Mouse (Mus musculus) MEL (cell line): ENCODE data around the gene Ptprh. TPM values are rescaled to one million over a fixed set of nuclear protein-coding genes. Genes with fewer than 3 reads are reported as not detected.

Experiments
- DNase-seq: peaks from one replicate; pipeline ENCODE4 v3.0.0; 2011; ENCODE audit warnings: low read depth, low spot score
- H3K27ac ChIP-seq: 2 replicates; pipeline ENCODE4 v1.5.1; 2012; ENCODE audit warnings: low read depth, mild to moderate bottlenecking, control low read depth, low read length, moderate library complexity; ENCODE audit not compliant: control insufficient read depth
- H3K27me3 ChIP-seq, 2 experiments: fragments of 150-350 bp in 1 of 2; sonication (generic) in 1 of 2; 2 replicates each; pipeline ENCODE4 v1.6.1; 2012; ENCODE audit warnings: low read length in 2 of 2, mild to moderate bottlenecking in 2 of 2, improper control_type of control experiment in 1 of 2, moderate library complexity in 1 of 2; ENCODE audit not compliant: insufficient read depth in 2 of 2, control insufficient read depth in 1 of 2
- H3K36me3 ChIP-seq, 2 experiments: 2 replicates each; pipeline ENCODE4 v1.6.1; 2012 to 2014; ENCODE audit warnings: low read length in 2 of 2, improper control_type of control experiment in 1 of 2, inconsistent platforms in 1 of 2, mild to moderate bottlenecking in 1 of 2; ENCODE audit not compliant: insufficient read depth in 2 of 2, control insufficient read depth in 1 of 2
- H3K4me1 ChIP-seq, 2 experiments: fragments of 150-350 bp in 1 of 2; sonication (generic) in 1 of 2; 2 replicates each; pipeline ENCODE4 v1.6.1; 2012; ENCODE audit warnings: low read length in 2 of 2, improper control_type of control experiment in 1 of 2, mild to moderate bottlenecking in 1 of 2; ENCODE audit not compliant: insufficient read depth in 2 of 2, control insufficient read depth in 1 of 2
- H3K4me3 ChIP-seq, 2 experiments: fragments of 150-350 bp in 1 of 2; sonication (generic) in 1 of 2; 2 replicates each; pipeline ENCODE4 v1.5.1; 2012; ENCODE audit warnings: low read depth in 2 of 2, low read length in 2 of 2, mild to moderate bottlenecking in 2 of 2, moderate library complexity in 2 of 2, control low read depth in 1 of 2, improper control_type of control experiment in 1 of 2; ENCODE audit not compliant: control insufficient read depth in 1 of 2, insufficient read depth in 1 of 2
- H3K79me2 ChIP-seq: 2 replicates; pipeline ENCODE4 v1.6.1; 2012; ENCODE audit warnings: mild to moderate bottlenecking, low read length, moderate library complexity; ENCODE audit not compliant: control insufficient read depth, poor library complexity, insufficient read depth
- H3K9ac ChIP-seq: 2 replicates; pipeline ENCODE4 v1.6.1; 2012; ENCODE audit warnings: low read depth, mild to moderate bottlenecking, control low read depth, low read length, moderate library complexity; ENCODE audit not compliant: control insufficient read depth, poor library complexity, severe bottlenecking
- H3K9me3 ChIP-seq: fragments of 150-350 bp; sonication (generic); replicated peaks from 2 replicates; pipeline ENCODE4 v1.6.1; 2012; ENCODE audit warnings: mild to moderate bottlenecking, low read length, improper control_type of control experiment, moderate library complexity; ENCODE audit not compliant: insufficient read depth
- BHLHE40 ChIP-seq: IDR thresholded peaks from 2 replicates; pipeline ENCODE4 v1.6.1; 2012; ENCODE audit warnings: low read depth, mild to moderate bottlenecking, inconsistent platforms, low read length, improper control_type of control experiment, borderline replicate concordance
- CHD2 ChIP-seq: IDR thresholded peaks from 2 replicates; pipeline ENCODE4 v1.6.1; 2011; ENCODE audit warnings: low read length, improper control_type of control experiment
- CTCF ChIP-seq, 3 experiments: IDR thresholded peaks in 2 of 3; conservative IDR thresholded peaks in 1 of 3; 2 replicates each; pipeline ENCODE4 v1.5.1; 2011 to 2012; ENCODE audit warnings: low read length in 3 of 3, low read depth in 2 of 3, mild to moderate bottlenecking in 2 of 3, improper control_type of control experiment in 1 of 3, inconsistent platforms in 1 of 3, mixed read lengths in 1 of 3, moderate library complexity in 1 of 3; ENCODE audit not compliant: control insufficient read depth in 1 of 3, insufficient read depth in 1 of 3, poor library complexity in 1 of 3, severe bottlenecking in 1 of 3
- E2F4 ChIP-seq: IDR thresholded peaks from 2 replicates; pipeline ENCODE4 v1.6.1; 2011; ENCODE audit warnings: low read depth, low read length, improper control_type of control experiment, borderline replicate concordance
- ELF1 ChIP-seq: IDR thresholded peaks from 2 replicates; pipeline ENCODE4 v1.6.1; 2014; ENCODE audit warnings: low read depth, mild to moderate bottlenecking, inconsistent platforms, low read length, improper control_type of control experiment, moderate library complexity
- EP300 ChIP-seq, 2 experiments: IDR thresholded peaks; 2 replicates each; pipeline ENCODE4 v1.6.1; 2011; ENCODE audit warnings: improper control_type of control experiment in 2 of 2, low read length in 2 of 2, low read depth in 1 of 2, mild to moderate bottlenecking in 1 of 2
- ETS1 ChIP-seq: IDR thresholded peaks from 2 replicates; pipeline ENCODE4 v1.6.1; 2012; ENCODE audit warnings: low read depth, mild to moderate bottlenecking, inconsistent platforms, low read length, improper control_type of control experiment, moderate library complexity
- JUND ChIP-seq: IDR thresholded peaks from 2 replicates; pipeline ENCODE4 v1.6.1; 2011; ENCODE audit warnings: low read depth, mild to moderate bottlenecking, improper control_type of control experiment, low read length
- MAX ChIP-seq: IDR thresholded peaks from 2 replicates; pipeline ENCODE4 v1.6.1; 2011; ENCODE audit warnings: low read length, improper control_type of control experiment
- MAZ ChIP-seq: IDR thresholded peaks from 2 replicates; pipeline ENCODE4 v1.6.1; 2012; ENCODE audit warnings: low read depth, mild to moderate bottlenecking, inconsistent platforms, low read length, improper control_type of control experiment
- MEF2A ChIP-seq: IDR thresholded peaks from 2 replicates; pipeline ENCODE4 v1.6.1; 2014; ENCODE audit warnings: low read depth, mild to moderate bottlenecking, inconsistent platforms, low read length, improper control_type of control experiment; ENCODE audit not compliant: poor library complexity, insufficient replicate concordance, severe bottlenecking; ENCODE audit errors: extremely low read depth
- MXI1 ChIP-seq: IDR thresholded peaks from 2 replicates; pipeline ENCODE4 v1.6.1; 2011; ENCODE audit warnings: mild to moderate bottlenecking, low read depth, low read length, improper control_type of control experiment
- MYB ChIP-seq: IDR thresholded peaks from 2 replicates; pipeline ENCODE4 v1.6.1; 2011; ENCODE audit warnings: mild to moderate bottlenecking, low read depth, low read length, improper control_type of control experiment
- MYC ChIP-seq: IDR thresholded peaks from 2 replicates; pipeline ENCODE4 v1.6.1; 2011; ENCODE audit warnings: low read depth, mild to moderate bottlenecking, low read length, improper control_type of control experiment, moderate library complexity
- NRF1 ChIP-seq: IDR thresholded peaks from 2 replicates; pipeline ENCODE4 v1.6.1; 2014; ENCODE audit warnings: low read depth, mild to moderate bottlenecking, inconsistent platforms, low read length, improper control_type of control experiment, moderate library complexity; ENCODE audit not compliant: poor library complexity, insufficient read depth, severe bottlenecking
- POLR2A ChIP-seq, 2 experiments: IDR thresholded peaks; 2 replicates each; pipeline ENCODE4 v1.6.1; 2011 to 2012; ENCODE audit warnings: low read length in 2 of 2, mild to moderate bottlenecking in 2 of 2, control low read depth in 1 of 2, improper control_type of control experiment in 1 of 2, low read depth in 1 of 2, moderate library complexity in 1 of 2; ENCODE audit not compliant: control insufficient read depth in 1 of 2, insufficient read depth in 1 of 2, poor library complexity in 1 of 2
- POLR2AphosphoS5 ChIP-seq: IDR thresholded peaks from 2 replicates; pipeline ENCODE4 v1.6.1; 2012; ENCODE audit warnings: low read depth, borderline replicate concordance, mild to moderate bottlenecking, inconsistent platforms, low read length, moderate library complexity, mixed read lengths
- RAD21 ChIP-seq: IDR thresholded peaks from 2 replicates; pipeline ENCODE4 v1.6.1; 2011; ENCODE audit warnings: mild to moderate bottlenecking, low read depth, low read length, improper control_type of control experiment
- RCOR1 ChIP-seq: IDR thresholded peaks from 2 replicates; pipeline ENCODE4 v1.6.1; 2012; ENCODE audit warnings: low read depth, mild to moderate bottlenecking, inconsistent platforms, low read length, improper control_type of control experiment
- SIN3A ChIP-seq: IDR thresholded peaks from 2 replicates; pipeline ENCODE4 v1.6.1; 2012; ENCODE audit warnings: low read length, improper control_type of control experiment, inconsistent platforms
- TBP ChIP-seq: IDR thresholded peaks from 2 replicates; pipeline ENCODE4 v1.8.0; 2011; ENCODE audit warnings: low read depth, low read length, improper control_type of control experiment
- TCF12 ChIP-seq: IDR thresholded peaks from 2 replicates; pipeline ENCODE4 v1.6.1; 2014; ENCODE audit warnings: low read depth, mild to moderate bottlenecking, inconsistent platforms, low read length, improper control_type of control experiment, moderate library complexity
- UBTF ChIP-seq: IDR thresholded peaks from 2 replicates; pipeline ENCODE4 v1.6.1; 2012; ENCODE audit warnings: low read depth, mild to moderate bottlenecking, inconsistent platforms, low read length, improper control_type of control experiment, moderate library complexity, borderline replicate concordance; ENCODE audit not compliant: insufficient read depth
- USF1 ChIP-seq: IDR thresholded peaks from 2 replicates; pipeline ENCODE4 v1.6.1; 2014; ENCODE audit warnings: low read depth, mild to moderate bottlenecking, inconsistent platforms, low read length, improper control_type of control experiment, moderate library complexity
- USF2 ChIP-seq, 2 experiments: IDR thresholded peaks; 2 replicates each; pipeline ENCODE4 v1.6.1; 2011 to 2012; ENCODE audit warnings: improper control_type of control experiment in 2 of 2, low read length in 2 of 2, borderline replicate concordance in 1 of 2, inconsistent platforms in 1 of 2, low read depth in 1 of 2, mild to moderate bottlenecking in 1 of 2; ENCODE audit not compliant: insufficient read depth in 1 of 2
- ZKSCAN1 ChIP-seq: IDR thresholded peaks from 2 replicates; pipeline ENCODE4 v1.6.1; 2012; ENCODE audit warnings: low read depth, mild to moderate bottlenecking, inconsistent platforms, low read length, improper control_type of control experiment, moderate library complexity
- ZMIZ1 ChIP-seq: IDR thresholded peaks from 2 replicates; pipeline ENCODE4 v1.6.1; 2012; ENCODE audit warnings: low read depth, mild to moderate bottlenecking, inconsistent platforms, low read length, improper control_type of control experiment, moderate library complexity
- ZNF384 ChIP-seq: IDR thresholded peaks from 2 replicates; pipeline ENCODE4 v1.6.1; 2012; ENCODE audit warnings: low read depth, mild to moderate bottlenecking, inconsistent platforms, low read length, improper control_type of control experiment
- polyA plus RNA-seq, 2 experiments: library from polyadenylated mRNA; stranded (reverse) in 1 of 2; unstranded in 1 of 2; fragments of >175 nt in 1 of 2; fragments of >200 nt in 1 of 2; gene quantifications; 2 replicates each; pipeline versions ENCODE4 v1.2.1 to v1.2.4; 2012; ENCODE audit warnings: low replicate concordance in 2 of 2, low read depth in 1 of 2; ENCODE audit not compliant: insufficient read length in 2 of 2, insufficient read depth in 1 of 2, missing spikeins in 1 of 2
- total RNA-seq: library from RNA; depleted of rRNA; stranded (reverse); fragments of 300-350 nt; gene quantifications from 2 replicates; pipeline ENCODE4 v1.2.3, GENCODE M21; 2012

Ptprh gene
- total and polyA plus RNA-seq, 3 experiments = not detected

DNA sequence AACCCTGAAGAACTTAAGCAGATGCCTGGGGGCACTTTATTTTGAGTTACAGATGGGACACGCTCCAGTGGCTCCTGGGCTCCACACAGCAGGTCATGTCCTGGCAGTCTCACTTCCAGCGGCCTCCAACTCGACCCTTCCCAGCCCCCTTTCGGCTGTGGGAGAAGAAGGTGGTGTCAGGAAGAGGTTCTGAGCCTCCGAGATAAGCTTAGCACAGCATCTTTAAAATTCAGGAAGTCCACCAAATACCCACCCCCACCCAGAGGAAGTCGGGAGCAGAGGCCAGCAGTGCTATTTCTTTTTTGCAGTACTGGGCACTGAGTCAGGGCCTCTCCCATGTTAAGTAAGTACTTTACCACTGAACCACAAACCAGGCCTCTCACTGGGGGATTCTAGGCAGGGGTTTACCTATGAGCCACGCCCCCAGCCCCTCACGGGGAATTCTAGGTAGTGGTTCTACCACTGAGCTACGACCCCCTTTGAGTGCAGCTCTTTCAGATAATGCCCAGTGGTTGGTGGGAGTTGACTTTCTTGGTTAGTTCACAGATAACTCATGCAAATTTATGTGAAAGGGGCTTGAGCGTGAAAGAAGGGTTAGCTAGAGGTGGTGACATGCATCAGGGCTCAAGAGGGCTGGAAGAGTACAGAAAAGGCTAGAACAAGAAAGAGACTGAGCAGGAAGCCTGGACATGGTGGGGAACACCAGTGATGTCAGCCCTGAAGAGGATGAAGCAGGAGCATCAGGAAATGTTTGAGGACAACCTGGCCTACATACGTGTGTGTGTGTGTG lies 99.0 kb downstream of the Ptprh start (continued):
- no peak for TF ChIP-seq POLR2AphosphoS5
- TF ChIP-seq ELF1 = peak; percentile 80
- no peak for TF ChIP-seq JUND
- TF ChIP-seq ETS1 = peak; percentile 85
- peak; percentile 73 for TF ChIP-seq SIN3A
- TF ChIP-seq MAZ = peak; percentile 78
- 0 out of 2 replicates have a peak, but pooled peaks have one; percentile 38 for TF ChIP-seq BHLHE40
- TF ChIP-seq RCOR1 = peak; percentile 67; the same call in 1 of the 2 replicates
- no peak for TF ChIP-seq E2F4
- peak; percentile 64 for TF ChIP-seq TBP
- no peak for TF ChIP-seq NRF1
- TF ChIP-seq MAX = no peak
- TF ChIP-seq POLR2A (IDR thresholded peaks at IDR 0.05; ENCODE audit: control insufficient read depth in 1 of 2, insufficient read depth in 1 of 2, low read depth in 1 of 2, low read length in 2 of 2, poor library complexity in 1 of 2) = peak in 1 of 2 experiments; percentile 47; a peak in 2 of 4 replicates

DNA sequence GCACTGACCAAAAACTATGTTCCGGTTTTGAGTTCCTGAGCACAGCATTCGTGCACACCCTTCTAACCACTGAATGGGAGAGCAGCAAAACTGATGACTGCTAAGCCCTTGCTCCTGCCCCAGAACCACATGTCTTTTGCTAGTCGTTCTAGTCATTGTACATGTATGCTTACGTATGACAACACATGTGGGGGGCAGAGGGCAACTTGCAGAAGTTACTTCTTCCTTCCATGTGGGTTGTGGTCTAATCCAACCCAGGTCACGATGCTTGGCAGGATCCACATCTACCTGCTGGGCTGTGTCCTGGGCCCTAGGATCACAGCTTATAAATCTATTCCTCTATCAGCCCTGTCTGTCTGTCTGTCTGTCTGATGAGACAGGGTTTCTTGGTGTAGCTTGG lies 100.0 kb downstream of the Ptprh start:
- Histone ChIP-seq H3K9me3 (no peaks in the 10 kb centered on the region), H3K4me1 (peaks cover 10 to 43% of the 10 kb centered on the region in 2 experiments), H3K9ac (peak overlapping the region; percentile 53; the same call in 1 of the 2 replicates), H3K4me3 (no peak overlapping the region), H3K27ac (peak overlapping the region; percentile 93), H3K79me2 (peaks cover 28% of the 10 kb centered on the region), H3K36me3 (peaks cover 0 to 35% of the 10 kb centered on the region in 2 experiments; a peak in 2 of 4 replicates), H3K27me3 (no peaks in the 10 kb centered on the region)
- TF ChIP-seq POLR2A (IDR thresholded peaks at IDR 0.05; ENCODE audit: control insufficient read depth in 1 of 2, insufficient read depth in 1 of 2, low read depth in 1 of 2, low read length in 2 of 2, poor library complexity in 1 of 2) (no peak), ZMIZ1 (no peak), ZNF384 (no peak), ETS1 (no peak), TCF12 (no peak), MYB (no peak), MYC (no peak), ZKSCAN1 (no peak), EP300 (IDR thresholded peaks at IDR 0.05; ENCODE audit: low read depth in 1 of 2, low read length in 2 of 2) (no peak), RAD21 (no peak), CHD2 (no peak), USF1 (no peak), E2F4 (no peak), BHLHE40 (no peak), MEF2A (no peak), USF2 (IDR thresholded peaks at IDR 0.05; ENCODE audit: borderline replicate concordance in 1 of 2, insufficient read depth in 1 of 2, low read depth in 1 of 2, low read length in 2 of 2) (no peak), UBTF (no peak), MXI1 (no peak), CTCF (IDR thresholded peaks at IDR 0.05 in 2 of 3, conservative IDR thresholded peaks at IDR 0.05 in 1 of 3; ENCODE audit: control insufficient read depth in 1 of 3, insufficient read depth in 1 of 3, low read depth in 2 of 3, low read length in 3 of 3, poor library complexity in 1 of 3, severe bottlenecking in 1 of 3) (no peak), POLR2AphosphoS5 (no peak)
- peak; percentile 48 for DNase-seq
